Mouse (Mus musculus) gastrocnemius, postnatal 10 days (tissue): ENCODE measurements around the gene Adap2. TPM values are rescaled to one million over a fixed set of nuclear protein-coding genes. Genes with fewer than 3 reads are reported as not detected.
A peak's percentile ranks its signal among the peaks of the same experiment; 100 is the strongest.

Experiments used
- DNase-seq: peaks from one replicate; pipeline ENCODE4 v3.0.0; 2021; ENCODE audit warnings: mixed read lengths
- total RNA-seq, 2 experiments: library from RNA; stranded (reverse); gene quantifications; 2 replicates each; pipeline ENCODE4 v1.2.3; 2021

Adap2 gene
- total RNA-seq, 2 experiments from 2014 or later = 6.9 to 9.3 TPM

GRCm38 (mm10) chr11:80199773-80200172 lies 45.9 kb downstream of the Adap2 start:
- no peak for DNase-seq

GRCm38 (mm10) chr11:80200326-80200725 lies 46.4 kb downstream of the Adap2 start:
- DNase-seq = no peak

GRCm38 (mm10) chr11:80202296-80202695 lies 48.4 kb downstream of the Adap2 start:
- no peak for DNase-seq

- no peak for DNase-seq
These were observed 50.1 kb downstream of the Adap2 start for GRCm38 (mm10) chr11:80204037-80204436.

- no peak for DNase-seq
These were observed 51.0 kb downstream of the Adap2 start for GRCm38 (mm10) chr11:80204941-80205340.

- DNase-seq = no peak
These were observed 54.6 kb downstream of the Adap2 start for GRCm38 (mm10) chr11:80208465-80208859.

GRCm38 (mm10) chr11:80208860-80209800 lies 55.2 kb downstream of the Adap2 start, which contains the start of gene Rhot1:
Gene Rhot1, plus strand, starts transcription at chr11:80209019.
- peak; percentile 97 for DNase-seq

- DNase-seq = no peak
These were observed 56.4 kb downstream of the Adap2 start for GRCm38 (mm10) chr11:80210321-80210720.

- DNase-seq = no peak
These were observed 58.4 kb downstream of the Adap2 start for GRCm38 (mm10) chr11:80212282-80212681.

- no peak for DNase-seq
These were observed 61.4 kb downstream of the Adap2 start for GRCm38 (mm10) chr11:80215291-80215690.

GRCm38 (mm10) chr11:80218657-80219293 lies 64.9 kb downstream of the Adap2 start:
- no peak for DNase-seq

Other genes starting within 250 kb of the Adap2 start
- gene Utp6, start 191.7 kb upstream of the Adap2 start, total RNA-seq = 10 to 100 TPM; 29.4 to 36.0 TPM
- gene Suz12, start 161.0 kb upstream of the Adap2 start, total RNA-seq = 10 to 100 TPM; 24.5 to 28.8 TPM
- 10 to 100 TPM; 11.6 to 14.9 TPM for gene Crlf3, start 73.1 kb upstream of the Adap2 start, total RNA-seq
- 1 to 10 TPM; 3.6 to 3.8 TPM for gene Atad5, start 64.7 kb upstream of the Adap2 start, total RNA-seq
- 10 to 100 TPM; 21.0 to 22.2 TPM for gene Tefm, start 11.9 kb upstream of the Adap2 start, total RNA-seq
- gene Rnf135, start 29.7 kb downstream of the Adap2 start, total RNA-seq = 1 to 10 TPM; 4.0 to 6.6 TPM
- gene Rhot1, start 54.9 kb downstream of the Adap2 start, total RNA-seq = 10 to 100 TPM; 45.4 to 50.6 TPM
- gene Rhbdl3, start 146.8 kb downstream of the Adap2 start, total RNA-seq = 10 to 100 TPM; 11.3 to 14.0 TPM
- 10 to 100 TPM; 25.5 to 25.9 TPM for gene 5730455P16Rik, start 223.9 kb downstream of the Adap2 start, total RNA-seq
- gene Zfp207, start 229.2 kb downstream of the Adap2 start, total RNA-seq = 10 to 100 TPM; 68.8 to 91.9 TPM